Mouse (Mus musculus): ENCODE data around the gene Car15.

DNA sequence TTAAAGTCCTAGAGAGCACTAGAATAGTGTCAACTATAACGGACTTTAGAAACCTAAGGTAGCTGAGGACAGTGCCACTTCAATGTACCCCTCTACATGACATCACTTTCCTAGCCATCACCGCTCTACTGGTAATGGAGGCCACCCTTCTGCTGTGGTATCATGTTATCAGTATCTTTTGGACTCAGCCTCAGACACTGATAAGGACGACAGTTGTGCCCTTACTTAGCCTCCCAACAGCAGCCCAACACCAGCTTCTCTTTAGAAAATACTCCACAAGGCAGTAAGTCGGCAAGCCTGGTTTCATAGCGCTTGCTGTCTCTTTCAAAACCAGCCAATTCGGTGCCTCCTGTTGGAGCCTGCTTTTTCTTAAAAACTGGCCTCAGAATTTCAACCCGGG is 3.6 kb downstream of the Car15 start:
- TF ChIP-seq CTCF (IDR thresholded peaks at IDR 0.05; ENCODE audit: control insufficient read depth, insufficient read depth, insufficient read length) = no peak
- TF ChIP-seq CEBPB (IDR thresholded peaks at IDR 0.05; ENCODE audit: low read depth) = no peak
- no peak for TF ChIP-seq MYOG (IDR thresholded peaks at IDR 0.05; ENCODE audit: control insufficient read depth, extremely low read depth, insufficient read length)
- TF ChIP-seq USF1 (IDR thresholded peaks at IDR 0.05; ENCODE audit: low read depth) = no peak
- no peak for TF ChIP-seq MAX (IDR thresholded peaks at IDR 0.05)
- TF ChIP-seq FOSL1 (IDR thresholded peaks at IDR 0.05; ENCODE audit: insufficient read depth, low read length, poor library complexity, severe bottlenecking) = no peak
- TF ChIP-seq MYOD1 (IDR thresholded peaks at IDR 0.05; ENCODE audit: control insufficient read depth, insufficient read length, low read depth) = no peak

Data from C2C12 (cell line).